Mouse (Mus musculus) CD8-positive naive resting alpha-beta T cell, adult 2 months (primary cell): Measurements from ENCODE around the gene Galnt2.

Experiments used
- DNase-seq, 2 experiments: peaks; one replicate each; pipeline ENCODE4 v3.0.0; 2022; ENCODE audit warnings: low read depth in 2 of 2, low spot score in 2 of 2

Galnt2 gene

GRCm38 (mm10) chr8:124319316-124319652 is 88.1 kb downstream of the Galnt2 start:
- DNase-seq = peak in 1 of 2 experiments; percentile 32

GRCm38 (mm10) chr8:124321227-124321840 is 90.1 kb downstream of the Galnt2 start:
- no peak for DNase-seq

DNA sequence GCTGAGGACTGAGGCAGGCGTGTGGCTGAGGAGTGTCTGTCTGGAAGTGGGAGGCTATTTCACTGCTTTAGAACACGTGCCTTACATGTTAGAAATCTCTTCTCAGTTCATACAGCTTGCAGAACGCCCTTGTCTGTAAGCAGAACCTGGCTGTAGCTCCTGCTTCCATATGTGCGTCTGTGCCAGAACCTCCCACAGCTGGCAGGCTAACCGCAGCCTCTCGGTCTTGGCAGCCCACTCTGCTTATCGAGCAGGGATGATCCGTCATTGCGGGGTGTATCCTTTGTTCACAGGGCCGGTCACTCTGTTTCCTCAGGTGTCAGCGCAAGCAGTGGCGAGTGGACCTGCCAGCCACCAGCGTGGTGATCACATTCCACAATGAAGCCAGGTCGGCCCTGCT is 92.2 kb downstream of the Galnt2 start:
- no peak for DNase-seq

GRCm38 (mm10) chr8:124328259-124328658 is 97.1 kb downstream of the Galnt2 start:
- DNase-seq = no peak

DNA sequence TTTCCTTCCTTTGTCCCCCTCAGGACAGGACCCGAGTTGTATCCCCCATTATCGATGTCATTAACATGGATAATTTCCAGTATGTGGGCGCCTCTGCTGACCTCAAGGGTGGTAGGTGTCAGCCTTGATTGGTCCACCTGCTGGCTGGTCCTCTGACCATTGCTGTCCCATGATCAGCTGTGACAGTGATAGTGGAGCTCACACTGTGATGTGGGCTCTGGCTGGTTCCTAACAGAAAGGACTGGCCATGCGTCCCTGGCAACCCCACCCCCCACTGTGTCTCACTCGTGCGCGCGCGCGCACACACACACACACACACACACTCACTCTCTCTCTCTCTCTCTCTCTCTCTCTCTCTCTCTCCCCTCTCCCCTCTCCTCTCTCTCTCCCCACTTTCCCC is 98.5 kb downstream of the Galnt2 start:
- DNase-seq = no peak

GRCm38 (mm10) chr8:124330433-124330832 is 99.2 kb downstream of the Galnt2 start:
- DNase-seq = no peak

- DNase-seq = no peak
Observed at GRCm38 (mm10) chr8:124331094-124331493, 99.9 kb downstream of the Galnt2 start.

GRCm38 (mm10) chr8:124331706-124332105 is 100.5 kb downstream of the Galnt2 start:
- DNase-seq = no peak

GRCm38 (mm10) chr8:124336302-124336701 is 105.1 kb downstream of the Galnt2 start:
- no peak for DNase-seq

GRCm38 (mm10) chr8:124339742-124340141 is 108.6 kb downstream of the Galnt2 start:
- DNase-seq = no peak

- no peak for DNase-seq
Observed at GRCm38 (mm10) chr8:124340360-124341068, 109.3 kb downstream of the Galnt2 start.

GRCm38 (mm10) chr8:124343151-124343550 is 112.0 kb downstream of the Galnt2 start:
- DNase-seq = no peak

- no peak for DNase-seq
Observed at GRCm38 (mm10) chr8:124343991-124344390, 112.8 kb downstream of the Galnt2 start.

DNA sequence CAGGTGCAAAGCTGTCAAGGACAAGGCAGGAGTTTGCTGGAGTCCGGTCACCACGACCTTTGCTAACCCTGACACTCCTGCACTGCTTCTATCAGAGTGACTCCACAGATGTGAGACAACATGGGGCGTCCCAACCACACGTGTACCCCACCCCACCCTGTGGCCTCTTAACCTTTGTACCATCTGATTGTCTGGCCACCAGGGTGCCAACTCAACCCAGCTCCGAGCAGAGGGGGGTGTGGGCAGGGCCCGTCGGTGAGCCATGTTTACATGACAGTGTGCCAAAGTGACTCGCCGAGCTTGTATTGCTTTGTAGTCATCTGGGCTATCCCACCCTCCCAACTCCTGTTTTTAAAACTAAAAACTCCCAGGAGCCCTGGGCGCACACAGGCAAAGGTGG is 113.9 kb downstream of the Galnt2 start:
- no peak for DNase-seq

GRCm38 (mm10) chr8:124346852-124347523 is 115.8 kb downstream of the Galnt2 start:
- peak; percentile 51 to 65 for DNase-seq

- DNase-seq = no peak
Observed at GRCm38 (mm10) chr8:124348087-124348486, 116.9 kb downstream of the Galnt2 start.

DNA sequence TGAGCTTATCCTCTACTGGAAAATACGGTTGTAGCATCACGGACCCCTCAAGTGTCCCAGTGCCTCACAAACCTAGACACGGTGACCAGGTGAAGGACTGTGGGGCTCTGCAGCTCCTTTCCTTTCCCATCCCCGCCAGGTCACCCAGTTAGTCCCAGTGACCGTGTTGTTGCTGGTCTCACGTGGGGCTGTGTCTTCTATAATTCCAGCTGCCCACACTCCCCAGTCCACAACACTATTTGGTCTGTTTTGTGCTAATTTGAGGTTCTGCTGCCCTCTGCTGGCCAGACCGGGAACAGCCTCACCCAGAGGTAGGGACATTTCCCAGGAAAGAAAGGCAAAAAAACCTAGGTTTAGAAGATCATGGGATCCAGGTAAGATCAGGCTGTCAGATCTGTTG is 118.5 kb downstream of the Galnt2 start:
- peak; percentile 72 for DNase-seq

DNA sequence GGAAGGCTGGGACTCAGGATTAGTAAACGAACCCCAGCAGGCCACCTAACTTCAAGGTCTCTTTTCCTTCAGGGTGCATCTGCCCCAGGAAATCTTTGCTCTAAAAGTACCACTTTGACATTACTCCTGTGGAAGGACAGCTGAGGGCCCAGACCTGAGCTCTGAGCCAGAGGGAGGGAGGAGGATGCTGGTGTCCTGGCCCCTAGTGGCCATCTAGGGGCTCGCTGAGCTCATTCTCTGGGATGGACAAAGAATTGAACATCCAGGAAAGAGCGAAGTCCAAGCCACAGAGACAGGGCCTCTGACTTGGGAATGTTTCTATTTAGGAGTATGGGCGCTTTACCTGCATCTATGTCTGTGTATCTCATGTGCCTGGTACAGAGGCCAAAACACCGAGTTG is 120.4 kb downstream of the Galnt2 start:
- no peak for DNase-seq

GRCm38 (mm10) chr8:124360911-124361310 is 129.7 kb downstream of the Galnt2 start:
- DNase-seq = no peak

GRCm38 (mm10) chr8:124361773-124362427 is 130.7 kb downstream of the Galnt2 start:
- no peak for DNase-seq

DNA sequence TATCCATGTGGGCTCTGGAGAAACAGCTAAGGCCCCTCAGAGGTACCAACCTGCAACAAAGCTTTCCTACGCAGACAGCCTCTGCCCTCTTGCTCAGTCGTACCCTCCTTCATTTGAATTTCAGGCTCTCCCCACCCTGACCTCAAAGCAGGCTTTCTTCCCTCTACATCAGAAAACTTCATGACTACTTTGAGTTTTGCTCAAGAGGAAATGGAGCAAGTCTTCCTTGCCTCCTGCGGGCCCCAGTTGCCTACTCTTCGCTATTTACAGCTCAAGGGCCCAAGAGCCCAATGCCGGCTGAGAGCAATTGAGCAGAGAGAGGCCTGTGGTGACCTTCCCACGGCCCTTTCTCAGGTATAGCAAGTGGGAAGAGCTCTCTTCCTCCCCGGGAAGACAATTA is 131.4 kb downstream of the Galnt2 start:
- no peak for DNase-seq

- no peak for DNase-seq
Observed at GRCm38 (mm10) chr8:124363337-124363736, 132.1 kb downstream of the Galnt2 start.
